Mouse (Mus musculus): ENCODE data around the gene Isy1.

DNA sequence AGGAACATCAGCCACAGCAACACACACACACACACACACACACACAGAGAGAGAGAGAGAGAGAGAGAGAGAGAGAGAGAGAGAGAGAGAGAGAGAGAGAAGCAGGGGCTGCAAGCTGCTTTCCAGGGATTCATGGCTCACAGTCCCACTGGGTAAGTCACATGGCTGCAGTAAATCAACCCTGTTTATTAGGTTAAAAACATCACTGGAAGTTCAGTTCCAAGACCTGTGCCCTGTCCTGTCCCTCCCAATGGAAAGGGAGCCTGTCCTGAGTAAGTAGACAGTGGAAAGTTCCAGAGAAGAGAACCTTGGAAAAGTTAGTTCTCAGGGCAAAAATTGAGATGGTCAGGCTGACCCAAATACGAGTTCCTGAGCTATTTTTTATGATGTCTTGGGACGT, 41.3 kb downstream of the Isy1 start:
- TF ChIP-seq EP300 (IDR thresholded peaks at IDR 0.05; ENCODE audit: low read depth), result no peak
- no peak for TF ChIP-seq CTCF (IDR thresholded peaks at IDR 0.05; ENCODE audit: low read depth)

All from liver, postnatal 0 days (tissue).